Mouse (Mus musculus) kidney, adult 18-20 months (tissue): ENCODE data around the gene Krt33b.

Experiments used
- DNase-seq: peaks from one replicate; pipeline ENCODE4 v3.0.0; 2021

Gene Krt33b

DNA sequence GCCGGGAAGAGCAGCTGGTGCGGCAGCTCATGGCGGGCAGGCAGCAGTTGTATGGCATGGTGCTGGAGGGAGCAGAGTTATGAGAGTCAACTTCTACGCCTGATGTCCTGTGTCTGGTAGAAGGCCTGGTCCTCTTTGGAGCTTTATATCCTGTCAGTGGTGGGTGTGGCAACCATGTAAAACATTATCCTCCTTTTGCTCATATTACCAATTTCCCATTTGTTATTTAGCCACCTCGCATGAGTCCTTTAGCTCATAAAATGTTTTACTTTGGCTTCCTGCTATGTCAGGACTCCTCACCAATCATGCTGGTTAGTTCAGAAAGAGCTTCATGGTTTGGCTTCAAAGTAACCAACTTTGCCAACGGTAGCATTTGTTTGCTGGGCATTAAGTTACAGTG lies at the start of gene Krt33b:
Krt33b (minus strand) TSS at position 101 of the 400 bp plus-strand sequence.
- DNase-seq = no peak

DNA sequence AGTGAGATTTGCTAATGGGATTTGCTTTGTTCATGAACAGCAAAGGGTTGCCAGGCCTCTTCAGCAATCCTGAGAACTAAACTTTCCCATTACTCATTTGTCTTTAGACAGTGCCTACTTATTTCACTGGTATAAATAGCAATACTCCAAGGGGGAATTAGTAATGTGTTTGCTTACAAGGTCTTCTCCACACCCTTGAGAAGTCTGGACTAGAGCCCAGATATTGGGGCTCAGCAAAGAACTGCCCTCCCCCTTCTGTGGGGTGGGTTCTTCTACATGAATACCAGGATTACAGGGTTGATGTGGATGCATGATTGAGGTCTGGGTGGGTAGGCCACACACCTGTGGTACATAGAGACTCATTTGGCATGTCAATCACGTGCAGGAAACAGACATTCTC lies 44.2 kb upstream of the Krt33b start:
- no peak for DNase-seq

DNA sequence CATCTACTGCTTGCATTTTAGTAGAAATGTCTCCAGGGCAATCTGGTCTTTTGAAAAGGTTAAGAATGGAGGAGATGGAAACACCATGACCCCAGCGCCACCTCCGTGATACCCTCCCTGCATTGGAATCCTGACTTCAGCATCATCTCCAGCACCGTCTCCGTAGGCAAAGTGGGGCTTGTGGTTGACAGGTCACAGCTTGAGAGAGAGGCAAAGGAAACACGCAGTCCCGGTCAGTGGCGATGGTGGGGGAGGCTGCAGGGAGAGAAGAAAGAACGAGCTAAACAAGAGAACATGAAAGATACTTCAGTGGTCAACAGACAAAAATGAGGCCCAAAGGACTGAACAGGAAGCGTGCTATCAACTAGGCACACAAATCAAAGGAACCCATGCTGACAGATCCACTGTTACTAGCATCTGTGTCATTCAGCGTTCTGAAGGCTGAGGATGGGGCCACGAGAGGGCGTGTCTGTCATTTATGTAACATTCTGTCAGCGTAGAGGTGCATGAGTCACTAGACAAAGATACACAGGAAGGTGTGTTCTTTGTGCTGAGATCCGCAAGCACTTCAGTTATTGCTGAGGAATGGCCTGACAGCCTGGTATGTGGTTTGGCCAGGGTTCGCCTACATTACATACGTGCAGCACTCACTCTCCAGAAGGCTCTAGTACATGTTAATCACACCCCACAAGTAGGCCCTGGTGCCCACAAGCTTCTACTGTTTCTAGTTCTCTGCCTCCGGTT lies 37.8 kb upstream of the Krt33b start:
- no peak for DNase-seq

DNA sequence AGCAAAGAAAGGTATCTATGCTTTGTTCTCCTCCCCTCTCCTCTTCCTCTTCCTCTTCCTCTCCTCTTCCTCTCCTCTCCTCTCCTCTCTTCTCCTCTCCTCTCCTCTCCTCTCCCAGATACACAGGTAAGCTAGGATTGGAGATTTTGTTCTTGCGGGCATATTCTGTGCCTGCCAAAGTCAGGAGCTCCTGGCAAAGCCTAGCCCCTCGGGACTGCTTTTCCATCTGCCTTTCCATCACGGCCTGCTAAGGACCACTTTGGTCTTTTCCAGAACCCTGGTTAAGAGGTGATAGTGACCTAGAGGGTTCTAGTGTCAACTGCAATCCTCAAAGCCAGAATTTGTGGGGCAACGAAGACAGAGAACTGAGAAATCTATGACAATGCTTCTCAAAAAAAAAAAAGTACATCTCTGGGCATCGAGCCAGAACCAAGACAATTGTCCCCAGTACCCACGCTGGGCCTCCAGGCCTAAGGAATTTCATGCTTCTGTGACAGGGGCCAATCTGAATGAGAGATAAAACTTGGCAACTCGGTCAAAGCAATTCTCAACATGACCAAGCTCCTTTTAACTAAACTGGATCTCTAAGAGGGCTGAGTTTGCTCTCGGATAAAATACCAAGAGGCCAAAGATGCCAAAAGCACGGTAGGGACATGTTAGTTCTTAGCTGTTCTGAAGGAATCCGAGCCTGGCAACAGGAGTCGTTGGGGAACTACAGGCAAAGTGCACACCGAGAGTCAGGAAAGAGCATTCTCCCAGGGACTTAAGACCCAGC lies 36.8 kb upstream of the Krt33b start:
- no peak for DNase-seq

DNA sequence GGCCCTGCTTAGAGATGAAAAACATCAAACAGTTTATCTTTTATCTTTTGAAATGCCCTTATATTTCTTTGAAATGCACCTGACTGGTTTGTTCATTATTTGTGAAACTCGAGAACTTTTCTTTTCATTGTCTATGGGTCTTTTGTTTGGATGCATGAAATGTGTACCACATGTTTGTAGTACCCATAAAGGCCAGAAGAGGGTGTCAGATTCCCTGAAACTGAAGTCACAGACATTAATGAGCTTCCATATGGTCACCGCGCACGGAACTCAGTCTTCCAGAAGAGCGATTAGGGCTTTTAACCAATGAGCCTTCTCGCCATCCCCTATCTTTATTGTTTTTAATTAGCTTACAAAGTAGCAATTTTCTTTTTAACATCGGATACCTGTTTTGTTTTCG lies 29.2 kb upstream of the Krt33b start:
- no peak for DNase-seq

DNA sequence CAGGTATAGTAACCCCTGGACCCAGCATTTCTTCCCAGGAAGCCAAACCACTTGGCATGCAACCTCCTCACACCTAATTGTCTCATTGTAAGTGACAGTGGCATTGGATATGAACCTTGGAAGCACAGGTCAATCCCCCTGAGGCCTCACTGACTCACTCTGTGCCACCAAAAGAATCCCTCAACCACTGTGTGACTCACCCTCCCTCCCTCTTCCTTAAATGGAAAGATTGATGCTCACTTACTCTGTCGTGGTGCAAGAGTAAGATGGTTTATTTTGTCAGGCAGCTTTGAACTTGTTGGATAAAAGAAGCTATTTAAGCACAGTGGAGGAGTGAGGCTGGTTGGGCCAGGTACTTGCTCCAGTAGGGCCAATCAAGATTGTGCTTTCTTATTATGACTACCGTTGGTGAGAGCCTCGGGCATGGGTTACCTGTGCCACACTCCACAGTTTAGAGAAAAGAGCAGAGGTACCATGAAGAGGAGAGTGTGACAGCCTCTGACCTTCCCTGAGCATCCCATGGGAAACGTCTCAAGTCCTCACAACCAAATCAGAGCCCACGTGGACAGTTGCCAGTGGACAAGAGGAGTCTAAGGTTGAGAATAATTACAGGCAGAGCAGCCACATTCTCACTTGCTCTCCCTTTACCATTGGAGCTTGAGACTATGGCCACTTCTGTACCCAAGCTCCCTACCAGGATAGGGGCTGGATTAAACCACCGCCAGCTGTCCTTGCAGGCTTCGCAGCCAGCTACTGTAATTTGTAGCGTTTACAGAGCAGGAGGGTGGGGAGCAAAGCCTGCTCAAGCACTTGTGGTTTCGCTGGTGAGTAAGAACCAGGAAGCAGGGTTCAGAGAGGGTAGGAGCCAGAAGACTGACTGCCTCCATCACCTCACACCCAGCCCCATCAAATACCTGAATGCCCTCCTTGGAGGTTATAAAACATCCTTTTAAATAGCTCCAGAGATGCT lies 26.3 kb upstream of the Krt33b start:
- DNase-seq = no peak

DNA sequence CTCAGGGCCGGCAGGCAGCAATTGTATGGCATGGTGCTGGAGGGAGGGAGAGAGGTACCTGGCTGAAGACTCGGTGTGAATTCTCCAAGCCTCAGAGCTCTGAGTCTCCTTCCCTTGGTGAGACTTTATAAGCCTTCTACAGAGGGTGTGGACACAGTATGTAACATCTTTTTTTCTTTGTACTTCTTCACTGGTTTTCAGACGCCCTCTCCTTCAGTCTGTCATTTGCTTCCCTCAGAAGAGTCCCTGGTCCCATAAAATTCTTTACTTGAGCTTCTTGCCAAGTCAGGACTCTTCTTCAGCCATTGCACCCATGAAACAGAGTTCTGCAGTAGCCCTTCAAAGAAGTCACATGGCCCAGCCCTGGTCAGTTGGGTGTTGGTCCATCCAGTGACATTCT lies 20.8 kb upstream of the Krt33b start, which contains the start of gene Krt31:
Krt31 (minus strand) TSS at position 101 of the 400 bp plus-strand sequence.
- DNase-seq = no peak

DNA sequence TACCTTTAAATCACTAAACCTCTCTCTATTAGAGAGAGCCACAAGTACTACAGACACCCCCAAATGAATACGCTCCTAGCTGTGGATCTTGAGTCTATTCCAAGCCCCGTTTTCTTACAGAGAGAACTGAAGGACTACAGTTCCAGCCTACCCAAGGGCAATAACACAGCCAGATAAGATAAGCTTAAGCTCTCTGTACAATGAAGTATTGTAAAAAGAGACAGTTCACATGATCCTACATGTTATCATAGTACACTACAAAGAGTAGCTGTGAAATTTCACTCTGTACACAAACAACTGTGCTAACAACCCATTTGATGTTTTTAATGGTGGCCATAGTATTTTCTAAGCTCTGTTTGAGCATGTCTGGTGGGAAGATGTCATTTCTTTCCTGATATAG lies 17.5 kb upstream of the Krt33b start:
- DNase-seq = no peak

DNA sequence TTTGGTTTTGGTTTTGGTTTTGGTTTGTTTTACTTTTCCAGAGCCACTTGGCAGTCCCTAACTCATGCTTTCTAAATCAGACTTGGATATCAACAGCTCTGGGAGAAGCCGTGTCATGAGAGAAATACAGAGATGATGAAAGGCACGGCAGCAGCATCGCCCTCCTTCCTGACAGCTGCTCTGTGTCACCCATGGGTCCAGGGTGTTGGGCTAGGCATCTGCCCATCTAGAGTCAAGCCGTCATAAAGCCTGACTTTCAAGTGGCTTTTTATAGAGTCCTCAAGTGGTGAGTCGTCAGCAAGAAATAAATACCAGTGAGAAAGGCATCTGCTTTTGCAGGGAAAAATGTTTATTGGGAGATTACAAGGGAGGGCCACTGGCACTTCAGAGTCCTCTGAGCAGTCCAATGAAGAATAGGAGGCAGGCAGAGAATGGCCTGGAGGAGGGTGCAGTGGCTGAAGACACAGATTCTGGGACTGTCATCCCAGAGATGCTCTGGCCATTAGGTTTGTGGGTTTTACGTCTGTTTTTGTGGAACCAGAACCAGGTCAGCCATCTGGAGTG lies 16.7 kb upstream of the Krt33b start:
- DNase-seq = no peak

DNA sequence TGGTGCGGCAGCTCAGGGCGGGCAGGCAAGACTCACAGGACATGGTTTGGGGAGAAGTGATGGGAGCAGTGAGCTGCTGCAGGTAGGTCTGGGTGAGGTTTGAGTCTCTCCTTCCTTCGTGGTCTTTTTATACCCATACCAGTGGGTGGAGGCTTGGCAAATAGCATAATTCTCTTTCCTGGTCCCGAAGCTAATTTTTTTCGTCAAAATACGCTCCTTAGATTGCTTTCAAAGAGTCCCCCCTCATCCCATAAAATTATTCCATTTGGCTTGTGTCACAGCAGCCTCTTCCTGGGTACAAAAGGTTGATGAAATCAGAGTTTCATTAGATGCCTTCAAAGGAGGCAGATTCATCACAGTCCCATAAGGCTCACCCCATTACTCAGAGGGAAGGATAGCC lies 11.8 kb upstream of the Krt33b start, which contains the start of gene Krt34:
Krt34 (minus strand) TSS at position 101 of the 400 bp plus-strand sequence.
- DNase-seq = no peak

DNA sequence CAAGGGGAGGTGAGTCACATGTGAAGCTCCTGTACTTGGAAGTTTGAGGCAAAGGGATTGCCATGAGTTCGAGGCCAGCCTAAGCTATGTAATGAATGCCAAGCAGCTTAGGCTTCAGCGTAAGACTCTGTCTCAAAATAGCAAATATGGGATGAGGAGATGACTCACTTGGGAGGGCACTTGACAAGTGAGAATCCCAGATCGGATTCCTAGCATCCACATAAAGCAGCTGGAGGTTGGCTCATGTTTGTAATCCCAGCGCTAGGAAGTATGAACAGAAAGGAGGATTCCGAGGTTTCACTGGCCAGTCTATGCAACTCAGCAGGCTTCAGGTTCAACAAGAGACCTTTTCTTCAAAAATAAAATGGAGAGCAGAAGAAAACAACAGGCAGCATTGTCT lies 8.2 kb downstream of the Krt33b start:
- no peak for DNase-seq

DNA sequence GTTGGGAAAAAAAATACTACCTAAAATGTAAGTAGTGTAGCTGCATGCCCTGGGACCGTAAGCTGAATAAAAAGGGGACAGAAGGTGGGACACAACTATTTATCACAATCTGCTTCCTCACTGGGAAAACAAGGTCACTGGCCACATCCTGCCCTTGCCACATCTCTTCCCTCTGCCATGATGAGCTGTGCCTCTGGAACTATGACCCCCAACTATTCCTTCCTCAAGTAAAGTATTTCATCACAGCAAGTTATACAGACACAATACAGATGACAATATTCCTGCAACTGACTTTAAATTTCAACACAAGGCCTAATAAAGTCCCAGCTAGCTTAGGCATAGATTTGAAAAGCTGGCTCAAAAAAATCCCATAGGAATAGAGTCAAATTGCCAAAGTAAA lies 10.2 kb downstream of the Krt33b start:
- no peak for DNase-seq

DNA sequence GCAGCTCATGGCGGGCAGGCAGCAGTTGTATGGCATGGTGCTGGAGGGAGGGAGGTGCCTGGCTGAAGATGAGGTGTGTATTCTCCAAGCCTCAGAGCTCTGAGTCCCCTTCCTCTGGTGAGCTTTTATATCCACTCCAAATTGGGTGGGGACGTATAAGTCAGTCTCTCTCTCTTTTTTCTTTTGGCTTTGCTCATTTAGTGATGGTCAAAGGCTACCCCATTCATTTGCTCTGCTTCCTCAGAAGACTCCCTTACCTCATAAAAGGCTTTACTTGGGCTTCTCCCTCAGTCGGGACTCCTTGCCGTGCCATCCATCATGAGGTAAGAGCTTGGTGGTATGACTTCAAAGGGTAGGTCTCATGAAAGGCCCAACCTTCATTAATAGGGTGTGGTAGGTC lies 13.6 kb downstream of the Krt33b start, which contains the start of gene Krt33a:
Krt33a (minus strand) TSS at position 101 of the 400 bp plus-strand sequence.
- DNase-seq = no peak

DNA sequence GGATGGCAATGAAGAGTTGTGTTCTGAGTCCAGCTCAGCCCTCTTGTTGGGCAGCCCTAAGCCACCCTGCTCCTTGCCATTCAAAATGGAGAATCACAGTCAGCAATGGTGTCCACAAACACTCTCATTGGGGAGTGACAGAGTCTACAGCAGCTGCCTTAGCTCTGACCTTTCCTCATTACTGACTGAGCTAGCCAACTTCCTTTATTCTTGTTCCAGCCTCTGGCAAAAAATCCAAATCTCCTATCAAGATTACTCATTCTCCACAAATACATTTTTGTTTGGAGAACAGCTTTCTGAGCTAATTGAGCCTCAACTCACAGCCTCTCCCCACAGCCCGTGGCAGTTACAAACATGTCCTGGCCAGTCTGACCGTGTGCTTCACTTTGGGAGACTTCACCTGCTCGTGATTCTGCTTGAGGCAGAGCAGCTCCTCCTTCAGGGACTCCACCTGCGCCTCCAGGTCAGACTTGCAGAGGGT lies 15.9 kb downstream of the Krt33b start:
- no peak for DNase-seq

DNA sequence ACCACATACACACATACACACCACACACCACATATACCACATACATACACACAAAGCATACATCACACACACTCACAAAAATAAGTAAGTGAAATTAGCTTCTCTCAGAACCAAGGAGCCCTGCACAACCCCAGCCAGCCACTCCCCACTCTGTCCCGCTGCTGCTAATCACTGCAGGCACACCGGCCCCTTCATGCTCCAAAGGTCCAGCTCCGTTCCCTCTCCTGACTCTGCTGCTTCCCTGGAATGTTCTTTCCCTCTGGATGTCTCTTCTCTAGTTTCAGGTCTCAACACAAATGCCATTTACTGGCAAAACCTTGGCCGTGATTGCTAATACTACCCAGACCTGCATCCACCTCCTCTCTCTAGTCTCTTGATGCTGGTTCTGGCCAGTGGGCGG lies 19.0 kb downstream of the Krt33b start:
- no peak for DNase-seq

DNA sequence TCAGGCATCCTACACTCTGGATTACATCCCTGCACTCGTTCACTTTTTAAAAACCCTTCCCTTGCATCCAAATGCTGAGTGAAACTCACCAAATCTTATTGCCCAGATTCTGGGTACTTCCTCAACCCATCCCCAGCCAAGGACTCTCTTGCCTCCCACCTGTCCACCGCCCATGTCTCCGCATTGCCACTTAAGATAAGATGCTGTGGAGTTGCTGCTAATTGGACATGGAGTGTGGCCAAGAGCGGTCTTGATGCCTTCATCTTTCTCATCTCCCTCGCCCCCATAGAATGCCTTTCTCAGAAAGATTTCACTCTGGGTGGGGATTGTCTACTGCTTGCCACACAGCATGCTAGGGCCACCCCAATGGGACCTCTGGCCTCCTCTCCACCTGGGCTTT lies 21.3 kb downstream of the Krt33b start:
- no peak for DNase-seq

DNA sequence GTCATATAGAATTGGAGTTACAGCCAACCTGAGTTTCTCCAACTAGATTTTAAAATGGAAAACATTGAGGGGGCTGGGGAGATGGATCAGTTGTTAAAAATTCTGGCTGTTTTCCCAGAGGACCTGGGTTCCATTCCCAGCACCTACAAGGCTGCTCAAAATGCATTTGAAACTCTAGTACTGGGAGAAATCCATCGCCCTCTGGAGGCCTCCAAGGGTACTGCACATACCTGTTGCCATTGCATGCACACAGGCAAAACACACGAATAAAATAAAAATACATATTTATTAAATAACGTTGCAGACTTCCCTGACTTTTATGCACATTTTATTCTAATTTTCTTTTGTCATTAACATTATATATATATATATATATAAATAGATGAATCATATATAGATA lies 23.0 kb downstream of the Krt33b start:
- no peak for DNase-seq

DNA sequence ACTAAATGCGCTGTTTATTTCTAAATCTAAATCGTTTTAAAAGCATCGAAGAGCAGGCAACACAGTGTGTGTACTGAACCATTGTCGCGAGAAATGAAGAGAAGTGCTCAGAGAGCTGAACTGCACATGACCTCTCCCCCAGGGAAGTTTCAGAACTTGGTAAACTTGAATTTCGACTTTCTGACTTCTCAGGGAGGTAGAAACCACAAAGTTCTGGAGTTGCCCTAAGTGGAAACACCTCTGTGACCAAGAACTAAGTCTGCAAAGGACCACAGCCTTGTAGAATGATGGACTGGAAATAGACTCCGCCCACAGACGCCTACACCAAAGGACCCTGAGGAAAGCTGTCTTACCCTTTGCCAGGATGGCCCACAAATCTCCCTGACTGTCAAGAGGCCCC lies 23.8 kb downstream of the Krt33b start:
- DNase-seq = no peak

DNA sequence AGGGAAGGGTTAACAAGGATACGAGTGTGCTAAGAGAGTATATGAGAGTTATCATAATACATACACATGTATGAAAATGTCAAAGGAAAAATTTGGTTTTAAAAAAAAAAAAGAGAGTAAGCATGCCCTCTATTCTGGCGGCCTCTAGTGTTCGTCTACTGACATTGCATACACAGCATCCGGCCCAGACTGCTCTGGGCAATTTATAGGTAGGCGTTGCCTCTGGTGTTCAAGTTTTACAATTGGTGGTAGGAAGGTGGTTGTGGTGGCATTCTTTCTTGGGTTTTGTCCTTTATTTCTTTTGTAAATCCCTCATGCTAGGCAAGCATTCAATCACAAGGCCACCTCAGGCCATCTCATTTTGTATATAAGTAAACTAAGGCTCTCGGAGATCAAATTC lies 24.8 kb downstream of the Krt33b start:
- DNase-seq = peak; percentile 33

DNA sequence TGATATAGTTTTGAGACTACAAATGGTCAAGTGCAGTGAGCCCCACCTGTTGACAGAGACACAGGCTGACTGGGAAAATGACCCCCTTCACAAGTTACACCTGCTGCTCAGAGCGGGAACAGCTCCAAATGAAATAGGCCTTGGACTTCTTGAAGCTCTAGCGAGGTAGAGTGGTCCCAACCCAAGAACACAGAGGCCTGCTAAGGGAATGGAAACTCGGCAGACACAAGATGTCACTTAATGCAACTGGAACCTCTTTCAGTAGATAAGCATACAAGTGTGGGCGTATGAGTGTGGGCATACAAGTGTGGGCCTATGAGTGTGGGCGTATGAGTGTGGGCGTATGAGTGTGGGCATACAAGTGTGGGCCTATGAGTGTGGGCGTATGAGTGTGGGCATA lies 30.6 kb downstream of the Krt33b start:
- DNase-seq = no peak

DNA sequence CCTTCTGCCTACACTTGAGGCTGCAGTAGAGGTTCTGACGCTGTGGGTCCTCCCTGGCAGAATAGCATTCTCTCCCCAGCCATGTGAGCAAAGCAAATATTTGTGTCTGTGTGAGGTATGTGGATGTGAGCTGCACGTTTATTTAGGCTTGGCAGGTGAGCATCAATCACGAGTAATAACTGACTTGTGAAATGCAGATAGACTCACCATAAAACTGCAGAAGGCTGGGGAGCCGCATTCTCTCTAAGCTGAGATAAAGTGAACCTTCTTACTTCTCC lies 35.3 kb downstream of the Krt33b start:
- DNase-seq = no peak

DNA sequence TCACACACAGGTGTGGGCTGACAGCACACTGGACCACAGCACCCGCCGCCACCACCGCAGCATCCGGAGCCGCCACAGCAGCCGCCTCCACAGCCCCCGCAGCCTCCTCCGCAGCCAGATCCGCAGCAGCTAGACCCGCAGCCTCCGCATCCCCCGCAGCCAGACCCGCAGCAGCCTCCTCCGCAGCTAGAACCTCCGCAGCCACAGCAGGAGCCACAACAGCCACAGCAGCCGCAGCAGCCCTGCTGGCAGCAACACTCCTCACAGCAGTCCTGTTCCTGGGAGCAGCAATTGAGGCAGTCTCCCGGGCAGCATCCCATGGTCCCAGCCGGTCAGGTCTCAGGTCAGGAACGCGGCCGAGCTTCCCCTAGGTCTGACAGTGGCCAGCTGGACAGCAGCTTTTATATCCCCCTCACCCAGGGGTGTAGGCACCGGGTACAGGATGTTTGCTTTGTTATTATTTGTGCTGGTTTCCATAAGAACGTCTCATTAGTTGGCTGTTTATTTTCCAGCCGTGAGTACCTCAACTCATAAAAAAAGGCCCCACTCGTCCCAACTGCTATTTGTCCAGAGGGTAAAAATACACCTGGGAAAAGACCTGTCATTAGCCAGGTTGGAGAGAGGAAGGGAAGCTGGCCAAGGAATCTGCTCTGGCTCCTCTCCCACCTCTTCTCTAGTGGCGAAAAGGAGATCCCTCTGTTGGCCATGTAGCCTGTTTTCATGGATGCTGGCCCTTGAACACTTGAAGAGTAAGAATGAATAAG lies 35.9 kb downstream of the Krt33b start, which contains the start of gene Krtap17-1:
Krtap17-1 (minus strand) TSS at position 375 of the 764 bp plus-strand sequence.
- DNase-seq = no peak
